Mouse (Mus musculus) B cell, adult (primary cell): ENCODE measurements around the gene Card11. TPM values are rescaled to one million over a fixed set of nuclear protein-coding genes. Genes with fewer than 3 reads are reported as not detected.

ENCODE experiments used
- total RNA-seq: library from RNA; stranded (reverse); gene quantifications from 4 replicates; pipeline ENCODE4 v1.2.4, GENCODE M21; 2023; ENCODE audit not compliant: inconsistent age

Card11 gene
- 280 to 308 TPM (median 300 TPM) in 4 replicates for total RNA-seq

DNA sequence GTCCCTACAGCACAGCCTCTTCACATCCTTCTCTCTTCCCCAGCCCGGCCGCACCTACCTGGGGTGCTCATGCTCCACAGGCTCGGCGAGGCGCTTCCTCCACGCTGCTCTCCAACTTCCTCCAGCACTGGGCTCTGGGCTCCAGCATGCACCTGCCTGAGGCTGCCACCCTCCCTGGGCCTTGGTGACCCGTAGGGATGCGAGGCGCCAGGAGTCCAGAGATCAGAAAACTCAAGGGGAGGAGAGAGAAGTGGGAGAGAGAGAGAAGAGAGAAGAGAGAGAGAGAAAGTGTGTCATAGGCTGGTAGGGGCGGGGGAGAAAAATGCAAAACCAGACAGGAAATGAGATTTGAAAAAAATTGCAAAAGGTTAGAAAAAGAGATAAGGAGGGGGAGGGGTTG, at the start of gene Card11:
TSS of gene Card11 (minus strand) at position 234 of the 400 bp plus-strand sequence.

DNA sequence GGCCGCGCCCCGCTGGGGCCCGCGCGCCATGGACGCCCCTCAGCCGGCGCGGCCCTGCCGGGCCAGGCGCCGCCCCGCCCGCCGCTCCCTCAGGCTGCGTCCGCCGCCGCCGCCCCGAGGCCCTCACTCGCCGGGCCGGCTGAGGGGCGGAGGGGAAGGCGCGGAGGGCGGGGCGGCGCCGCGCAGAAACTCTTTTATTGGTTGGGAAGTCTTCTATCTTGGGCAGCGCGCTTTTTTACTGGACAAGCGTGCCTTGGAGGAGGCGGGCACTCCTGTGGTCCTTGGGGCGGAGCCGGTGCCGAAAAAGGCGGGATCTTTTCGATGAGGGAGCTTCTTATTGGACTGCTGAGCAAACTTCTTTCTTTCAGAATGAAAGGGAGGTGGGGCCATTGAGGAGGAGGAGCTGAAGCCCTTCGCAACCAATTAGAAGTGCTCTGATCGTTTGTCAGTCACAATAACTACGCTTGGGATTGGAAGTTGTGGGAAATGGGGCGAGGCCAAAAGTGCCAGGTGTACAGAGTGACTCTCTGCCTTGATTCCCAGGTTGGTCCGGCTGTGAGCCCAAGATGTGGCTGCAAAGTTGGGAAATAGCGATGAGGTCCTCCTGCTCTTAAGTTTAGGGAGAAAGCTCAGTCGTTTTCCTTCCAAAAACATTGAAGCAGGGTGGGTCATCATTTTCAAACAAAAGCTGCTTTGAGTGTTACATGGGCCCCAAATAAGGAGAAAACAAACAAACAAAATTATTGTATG, 169.9 kb downstream of the Card11 start, which contains the start of gene Gna12:
TSS of gene Gna12 (minus strand) at position 118 of the 750 bp plus-strand sequence.

Other genes starting within 250 kb of the Card11 start
- gene Gna12, start 170.2 kb downstream of the Card11 start, total RNA-seq, result 26.5 to 31.5 TPM (median 27.5 TPM) in 4 replicates
- 0.06 TPM in 2 of 4 replicates, not detected in the others for gene Sdk1, start 240.9 kb upstream of the Card11 start, total RNA-seq